Mouse (Mus musculus) megakaryocyte-erythroid progenitor cell, adult 5-6 weeks (primary cell): ENCODE results near the gene Olfr709-ps1. TPM values are rescaled to one million over a fixed set of nuclear protein-coding genes. Genes with fewer than 3 reads are reported as not detected.
"Not testable (repeated sequence)": the region's sequence is repeated elsewhere in the genome, so short reads cannot be mapped to it uniquely, and the experiment has no call there.

Experiments
- ATAC-seq: replicated peaks from 2 replicates; pipeline ENCODE4 v1.8.0; 2016; ENCODE audit warnings: mild to moderate bottlenecking, inconsistent platforms; ENCODE audit not compliant: severe bottlenecking, poor library complexity, low FRiP score, low TSS enrichment
- total RNA-seq, 2 experiments: library from RNA; stranded (forward) in 1 of 2; stranded (reverse) in 1 of 2; fragments of 200-1000, 215-1000 nt in 1 of 2; fragments of >200 nt in 1 of 2; fragmentation: Nextera tagmentation in 1 of 2; gene quantifications; 2 replicates each; pipeline ENCODE4 v1.2.3; 2014 to 2017

Olfr709-ps1 gene
- total RNA-seq (2014; fragmentation: Nextera tagmentation), result not detected in 2 replicates
- total RNA-seq (2017), result not detected in 2 replicates

DNA sequence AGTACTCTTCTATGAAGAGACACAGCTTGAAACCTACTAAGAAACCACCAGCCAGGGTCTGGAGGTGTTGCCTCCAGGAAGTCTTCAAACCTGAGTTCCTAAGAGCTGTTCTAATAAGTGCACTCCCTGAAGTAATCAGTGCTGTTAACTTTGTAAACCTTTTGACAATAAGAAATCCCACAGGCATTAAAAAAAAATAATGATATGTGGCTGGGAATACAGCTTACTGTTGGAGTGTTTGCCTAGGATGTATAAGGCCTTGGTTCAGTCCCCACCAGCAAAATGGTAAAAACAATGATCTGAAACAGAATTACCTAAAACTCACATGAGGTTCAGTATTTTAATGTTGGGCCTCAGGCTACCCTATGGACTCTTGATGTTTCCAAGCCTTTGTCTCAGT, at the start of gene Olfr709-ps1:
Olfr709-ps1 (minus strand) TSS at position 101 of the 400 bp plus-strand sequence.
- no peak for ATAC-seq

GRCm38 (mm10) chr7:106975353-106975752, 43.3 kb upstream of the Olfr709-ps1 start, which contains the start of gene Olfr711:
Gene Olfr711 (minus strand): TSS chr7:106975453.
- no peak for ATAC-seq

GRCm38 (mm10) chr7:106967503-106967902, 35.5 kb upstream of the Olfr709-ps1 start:
- ATAC-seq, result not testable (repeated sequence)

DNA sequence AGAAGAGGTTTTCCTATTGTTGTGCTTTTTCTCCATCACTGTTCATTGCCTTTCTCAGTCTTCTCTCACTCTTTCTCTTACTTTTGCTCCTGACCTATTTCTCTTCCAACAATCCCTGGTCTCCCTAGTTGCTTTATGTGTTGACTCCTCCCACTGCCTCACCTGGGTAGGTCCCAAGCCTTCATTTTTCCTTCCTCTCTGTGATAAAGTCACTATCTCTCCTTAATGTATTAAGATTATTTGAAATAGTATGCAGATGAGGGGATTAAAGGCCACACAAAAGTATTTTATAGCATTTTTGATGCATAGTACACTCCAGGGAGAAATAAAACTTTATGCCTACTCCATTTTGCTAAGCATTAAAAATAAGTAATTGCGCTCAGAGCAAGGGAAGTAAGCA, 31.8 kb upstream of the Olfr709-ps1 start, which contains the start of gene Olfr6:
Olfr6 (minus strand) TSS at position 101 of the 400 bp plus-strand sequence.
- no peak for ATAC-seq

DNA sequence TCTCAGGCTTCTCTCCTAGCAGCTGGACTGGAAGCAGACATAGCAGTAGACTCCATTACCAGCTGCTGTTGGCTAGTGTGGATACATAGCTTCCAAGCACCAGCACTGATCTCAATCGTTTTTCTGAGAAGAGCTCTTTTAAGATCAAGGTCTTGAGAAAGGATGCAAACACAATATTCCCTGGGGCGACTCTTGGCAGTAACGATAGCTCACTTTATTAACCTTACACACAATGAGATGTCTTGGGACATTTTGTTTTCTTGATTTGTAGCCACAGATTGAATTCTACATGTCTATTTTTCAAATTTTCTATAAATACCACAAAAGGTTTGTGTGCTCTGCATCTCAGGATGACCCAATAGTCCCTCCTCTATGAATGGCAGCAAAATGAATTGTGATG, 16.2 kb upstream of the Olfr709-ps1 start, which contains the start of gene Olfr710:
Olfr710 (minus strand) TSS at position 101 of the 400 bp plus-strand sequence.
- no peak for ATAC-seq

GRCm38 (mm10) chr7:106920961-106921360, 11.1 kb downstream of the Olfr709-ps1 start:
- ATAC-seq, result not testable (repeated sequence)

GRCm38 (mm10) chr7:106907676-106908075, 24.3 kb downstream of the Olfr709-ps1 start, which contains the start of gene Olfr1532-ps1:
Gene Olfr1532-ps1 (plus strand): TSS chr7:106908001.
- ATAC-seq, result no peak; the same call in 1 of the 2 replicates

DNA sequence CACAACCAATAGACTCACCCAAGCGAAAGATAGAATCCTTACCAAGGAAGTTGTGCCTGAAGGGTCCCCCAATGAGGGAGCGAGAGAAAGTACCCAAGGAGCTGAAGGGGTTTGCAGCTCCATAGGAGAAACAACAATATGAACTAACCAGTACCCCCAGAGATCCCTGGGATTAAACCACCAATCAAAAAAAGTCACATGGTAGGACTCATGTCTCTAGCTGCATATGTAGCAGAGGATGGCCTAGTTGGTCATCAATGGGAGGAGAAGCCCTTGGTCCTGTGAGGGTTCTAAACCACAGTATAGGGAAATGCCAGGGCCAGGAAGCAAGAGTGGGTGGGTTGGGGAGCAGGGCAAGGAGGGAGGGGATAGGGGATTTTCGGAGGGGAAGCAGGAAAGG, 30.9 kb downstream of the Olfr709-ps1 start, which contains the start of gene Olfr707:
Olfr707 (minus strand) TSS at position 101 of the 400 bp plus-strand sequence.
- ATAC-seq, result not testable (repeated sequence)

DNA sequence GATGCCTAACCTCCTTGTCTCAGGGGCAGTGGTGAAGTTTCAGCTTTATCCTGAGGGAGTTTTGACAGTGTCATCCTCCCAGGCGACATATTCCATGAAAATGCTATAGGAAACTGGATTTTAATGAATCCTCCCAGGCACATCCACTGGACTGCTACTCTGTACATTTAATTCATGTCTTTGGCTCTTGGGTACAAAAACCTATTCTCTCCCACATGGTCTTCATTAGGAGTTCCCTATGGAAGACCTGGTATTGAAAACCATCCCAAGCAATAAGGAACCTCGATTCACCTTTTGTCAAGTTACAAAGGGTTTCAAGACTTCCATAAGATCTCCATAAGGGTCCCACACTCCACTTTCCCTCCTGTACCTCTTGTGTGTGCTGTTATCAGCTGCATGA, 44.0 kb downstream of the Olfr709-ps1 start, which contains the start of gene Olfr706:
Olfr706 (minus strand) TSS at position 101 of the 400 bp plus-strand sequence.
- no peak for ATAC-seq

GRCm38 (mm10) chr7:106876791-106877190, 55.2 kb downstream of the Olfr709-ps1 start, which contains the start of gene Olfr705:
Gene Olfr705 (minus strand): TSS chr7:106876891.
- ATAC-seq, result no peak

Other genes with a start within 250 kb of the Olfr709-ps1 start
- not detected in 2 replicates for gene Olfr694, start 240.4 kb downstream of the Olfr709-ps1 start, total RNA-seq (2014; fragmentation: Nextera tagmentation)
- gene Olfr694, start 240.4 kb downstream of the Olfr709-ps1 start, total RNA-seq (2017), result not detected in 2 replicates
- gene Olfr695, start 215.8 kb downstream of the Olfr709-ps1 start, total RNA-seq (2014; fragmentation: Nextera tagmentation), result not detected in 2 replicates
- not detected in 2 replicates for gene Olfr695, start 215.8 kb downstream of the Olfr709-ps1 start, total RNA-seq (2017)
- not detected in 2 replicates for gene Olfr697, start 189.8 kb downstream of the Olfr709-ps1 start, total RNA-seq (2014; fragmentation: Nextera tagmentation)
- not detected in 2 replicates for gene Olfr697, start 189.8 kb downstream of the Olfr709-ps1 start, total RNA-seq (2017)
- not detected in 2 replicates for gene Olfr698, start 176.8 kb downstream of the Olfr709-ps1 start, total RNA-seq (2014; fragmentation: Nextera tagmentation)
- gene Olfr698, start 176.8 kb downstream of the Olfr709-ps1 start, total RNA-seq (2017), result not detected in 2 replicates
- gene Olfr699, start 139.0 kb downstream of the Olfr709-ps1 start, total RNA-seq (2014; fragmentation: Nextera tagmentation), result not detected in 2 replicates
- not detected in 2 replicates for gene Olfr699, start 139.0 kb downstream of the Olfr709-ps1 start, total RNA-seq (2017)
- not detected in 2 replicates for gene Olfr700, start 123.4 kb downstream of the Olfr709-ps1 start, total RNA-seq (2014; fragmentation: Nextera tagmentation)
- not detected in 2 replicates for gene Olfr700, start 123.4 kb downstream of the Olfr709-ps1 start, total RNA-seq (2017)
- gene Olfr701, start 118.1 kb downstream of the Olfr709-ps1 start, total RNA-seq (2014; fragmentation: Nextera tagmentation), result not detected in 2 replicates
- not detected in 2 replicates for gene Olfr701, start 118.1 kb downstream of the Olfr709-ps1 start, total RNA-seq (2017)
- gene Olfr702, start 98.3 kb downstream of the Olfr709-ps1 start, total RNA-seq (2014; fragmentation: Nextera tagmentation), result not detected in 2 replicates
- gene Olfr702, start 98.3 kb downstream of the Olfr709-ps1 start, total RNA-seq (2017), result not detected in 2 replicates
- gene Olfr703, start 88.9 kb downstream of the Olfr709-ps1 start, total RNA-seq (2014; fragmentation: Nextera tagmentation), result not detected in 2 replicates
- gene Olfr703, start 88.9 kb downstream of the Olfr709-ps1 start, total RNA-seq (2017), result not detected in 2 replicates
- gene Olfr704, start 69.0 kb downstream of the Olfr709-ps1 start, total RNA-seq (2014; fragmentation: Nextera tagmentation), result not detected in 2 replicates
- gene Olfr704, start 69.0 kb downstream of the Olfr709-ps1 start, total RNA-seq (2017), result not detected in 2 replicates
- not detected in 2 replicates for gene Olfr705, start 55.3 kb downstream of the Olfr709-ps1 start, total RNA-seq (2014; fragmentation: Nextera tagmentation)
- not detected in 2 replicates for gene Olfr705, start 55.3 kb downstream of the Olfr709-ps1 start, total RNA-seq (2017)
- gene Olfr706, start 44.1 kb downstream of the Olfr709-ps1 start, total RNA-seq (2014; fragmentation: Nextera tagmentation), result not detected in 2 replicates
- not detected in 2 replicates for gene Olfr706, start 44.1 kb downstream of the Olfr709-ps1 start, total RNA-seq (2017)
- not detected in 2 replicates for gene Olfr707, start 31.0 kb downstream of the Olfr709-ps1 start, total RNA-seq (2014; fragmentation: Nextera tagmentation)
- gene Olfr707, start 31.0 kb downstream of the Olfr709-ps1 start, total RNA-seq (2017), result not detected in 2 replicates
- gene Olfr1532-ps1, start 24.2 kb downstream of the Olfr709-ps1 start, total RNA-seq (2014; fragmentation: Nextera tagmentation), result not detected in 2 replicates
- gene Olfr1532-ps1, start 24.2 kb downstream of the Olfr709-ps1 start, total RNA-seq (2017), result not detected in 2 replicates
- not detected in 2 replicates for gene Olfr710, start 16.1 kb upstream of the Olfr709-ps1 start, total RNA-seq (2014; fragmentation: Nextera tagmentation)
- not detected in 2 replicates for gene Olfr710, start 16.1 kb upstream of the Olfr709-ps1 start, total RNA-seq (2017)
- gene Olfr6, start 31.7 kb upstream of the Olfr709-ps1 start, total RNA-seq (2014; fragmentation: Nextera tagmentation), result not detected in 2 replicates
- gene Olfr6, start 31.7 kb upstream of the Olfr709-ps1 start, total RNA-seq (2017), result not detected in 2 replicates
- gene Olfr711, start 43.2 kb upstream of the Olfr709-ps1 start, total RNA-seq (2014; fragmentation: Nextera tagmentation), result not detected in 2 replicates
- not detected in 2 replicates for gene Olfr711, start 43.2 kb upstream of the Olfr709-ps1 start, total RNA-seq (2017)
- 0.07 TPM in 1 of 2 replicates, not detected in the other for gene Olfr2, start 73.9 kb upstream of the Olfr709-ps1 start, total RNA-seq (2014; fragmentation: Nextera tagmentation)
- gene Olfr2, start 73.9 kb upstream of the Olfr709-ps1 start, total RNA-seq (2017), result not detected in 2 replicates
- gene Olfr713, start 99.0 kb upstream of the Olfr709-ps1 start, total RNA-seq (2014; fragmentation: Nextera tagmentation), result not detected in 2 replicates
- not detected in 2 replicates for gene Olfr713, start 99.0 kb upstream of the Olfr709-ps1 start, total RNA-seq (2017)
- gene Olfr714, start 138.8 kb upstream of the Olfr709-ps1 start, total RNA-seq (2014; fragmentation: Nextera tagmentation), result not detected in 2 replicates
- gene Olfr714, start 138.8 kb upstream of the Olfr709-ps1 start, total RNA-seq (2017), result not detected in 2 replicates
- not detected in 2 replicates for gene Olfr17, start 161.0 kb upstream of the Olfr709-ps1 start, total RNA-seq (2014; fragmentation: Nextera tagmentation)
- gene Olfr17, start 161.0 kb upstream of the Olfr709-ps1 start, total RNA-seq (2017), result not detected in 2 replicates
- gene Olfr715b, start 178.2 kb upstream of the Olfr709-ps1 start, total RNA-seq (2014; fragmentation: Nextera tagmentation), result not detected in 2 replicates
- not detected in 2 replicates for gene Olfr715b, start 178.2 kb upstream of the Olfr709-ps1 start, total RNA-seq (2017)
- not detected in 2 replicates for gene Olfr715, start 198.9 kb upstream of the Olfr709-ps1 start, total RNA-seq (2014; fragmentation: Nextera tagmentation)
- gene Olfr715, start 198.9 kb upstream of the Olfr709-ps1 start, total RNA-seq (2017), result not detected in 2 replicates
- not detected in 2 replicates for gene Olfr716, start 206.1 kb upstream of the Olfr709-ps1 start, total RNA-seq (2014; fragmentation: Nextera tagmentation)
- not detected in 2 replicates for gene Olfr716, start 206.1 kb upstream of the Olfr709-ps1 start, total RNA-seq (2017)
- gene Nlrp14, start 234.8 kb upstream of the Olfr709-ps1 start, total RNA-seq (2014; fragmentation: Nextera tagmentation), result not detected in 2 replicates
- not detected in 2 replicates for gene Nlrp14, start 234.8 kb upstream of the Olfr709-ps1 start, total RNA-seq (2017)